9 mouse cellular contexts compared by ENCODE assay signal in genomic region chrX:7733571-7734156, GRCm38 (mm10). TPM values are rescaled to one million over a fixed set of nuclear protein-coding genes. Genes with fewer than 3 reads are reported as not detected.
DNase-seq lines count a peak whose midpoint lies in the region; ATAC-seq and TF ChIP-seq lines count a peak whose summit lies in the region.
"Had no signal": no experiment of that assay in that cellular context is flagged by ENCODE, and none has a peak within 500 bp of the region (broad histone marks: within the 10 kb centered on the region; RNA-seq: fewer than 3 reads in every experiment).

No protein-coding gene starts in this region.

- ATAC-seq in forebrain, embryonic 11.5 days (replicated peaks; ENCODE audit: low FRiP score): peak; percentile 24; the same call in 1 of the 2 replicates
- ATAC-seq in forebrain, embryonic 12.5 days (ENCODE audit: low FRiP score): no peak; the same call in 1 of the 2 replicates
- ATAC-seq in frontal cortex, adult (ENCODE audit: low TSS enrichment): 0 out of 2 replicates have a peak, but pooled peaks have one; percentile 50
- ATAC-seq in hematopoietic stem cell, adult 5-6 weeks (replicated peaks in 1 of 2; ENCODE audit: insufficient read depth in 1 of 2, low FRiP score in 2 of 2, low TSS enrichment in 1 of 2, low read depth in 1 of 2, poor library complexity in 2 of 2, severe bottlenecking in 2 of 2): peak; percentile 93 to 96
- ATAC-seq in megakaryocyte-erythroid progenitor cell, adult 5-6 weeks (replicated peaks; ENCODE audit: low FRiP score, low TSS enrichment, poor library complexity, severe bottlenecking): peak; percentile 95
- ATAC-seq in stomach, postnatal 0 days (ENCODE audit: low FRiP score, low TSS enrichment): peak; percentile 53; the same call in 1 of the 2 replicates
- ATAC-seq: Patski had no signal

- intact Hi-C loops in left cerebral cortex, postnatal 14 days (cut with DNase I): no loop called here

- H3K9ac ChIP-seq in forebrain, embryonic 11.5 days (ENCODE audit: low read length): no peak overlapping the region
- no peak overlapping the region for H3K9ac ChIP-seq in forebrain, embryonic 12.5 days
- no peak overlapping the region for H3K9ac ChIP-seq in stomach, postnatal 0 days (ENCODE audit: low read length)

- H3K27ac ChIP-seq in forebrain, embryonic 11.5 days (ENCODE audit: low read depth, low read length): no peak overlapping the region
- H3K27ac ChIP-seq in forebrain, embryonic 12.5 days: no peak overlapping the region
- no peak overlapping the region for H3K27ac ChIP-seq in stomach, postnatal 0 days (replicated peaks)

- H3K4me1 ChIP-seq in forebrain, embryonic 11.5 days (replicated peaks; ENCODE audit: control insufficient read depth, insufficient read depth, low read length): no peaks in the 10 kb centered on the region
- H3K4me1 ChIP-seq in forebrain, embryonic 12.5 days: peaks cover 8% of the 10 kb centered on the region
- H3K4me1 ChIP-seq in stomach, postnatal 0 days (replicated peaks; ENCODE audit: control insufficient read depth, insufficient read depth): no peaks in the 10 kb centered on the region

- no peaks in the 10 kb centered on the region for H3K36me3 ChIP-seq in forebrain, embryonic 11.5 days (ENCODE audit: control insufficient read depth, insufficient read depth, low read length)
- H3K36me3 ChIP-seq in forebrain, embryonic 12.5 days (replicated peaks): peaks cover 5% of the 10 kb centered on the region; the same call in 1 of the 2 replicates
- no peaks in the 10 kb centered on the region for H3K36me3 ChIP-seq in stomach, postnatal 0 days (ENCODE audit: control insufficient read depth, insufficient read depth, low read length)

- WGBS in forebrain, embryonic 11.5 days: 28% methylated on average over 26 of the region's 26 CpGs
- WGBS in forebrain, embryonic 12.5 days: 30% methylated on average over 25 of the region's 26 CpGs
- 34% methylated on average over 19 of the region's 26 CpGs for WGBS in stomach, postnatal 0 days

- H3K4me2 ChIP-seq in forebrain, embryonic 11.5 days (ENCODE audit: low read depth, low read length, severe bottlenecking): no peak overlapping the region
- H3K4me2 ChIP-seq in forebrain, embryonic 12.5 days: no peak overlapping the region
- H3K4me2 ChIP-seq in stomach, postnatal 0 days (replicated peaks; ENCODE audit: low read depth): no peak overlapping the region

- H3K27me3 ChIP-seq in forebrain, embryonic 11.5 days (ENCODE audit: control insufficient read depth, insufficient read depth, low read length): no peaks in the 10 kb centered on the region
- H3K27me3 ChIP-seq in forebrain, embryonic 12.5 days: no peaks in the 10 kb centered on the region
- no peaks in the 10 kb centered on the region for H3K27me3 ChIP-seq in stomach, postnatal 0 days (ENCODE audit: control insufficient read depth, insufficient read depth, low read length)
- H3K27me3 ChIP-seq: Patski had no signal

- H3K4me3 ChIP-seq in forebrain, embryonic 11.5 days (ENCODE audit: low read depth, low read length): no peak overlapping the region
- no peak overlapping the region for H3K4me3 ChIP-seq in forebrain, embryonic 12.5 days (replicated peaks)
- no peak overlapping the region for H3K4me3 ChIP-seq in stomach, postnatal 0 days (ENCODE audit: low read depth, low read length)

- DNase-seq in forebrain, embryonic 11.5 days (ENCODE audit: low spot score): peak; percentile 80
- DNase-seq in adrenal gland, postnatal 36 days: peak; percentile 74 to 82
- DNase-seq in left cerebral cortex, postnatal 14 days (ENCODE audit: low spot score in 2 of 2): peak; percentile 47 to 62
- DNase-seq in stomach, postnatal 0 days (ENCODE audit: low spot score): peak; percentile 79

- TF ChIP-seq CTCF in stomach, postnatal 0 days (IDR thresholded peaks at IDR 0.05; ENCODE audit: low read depth): peak; percentile 71

- H3K9me3 ChIP-seq in forebrain, embryonic 11.5 days (ENCODE audit: control insufficient read depth, low read length): no peaks in the 10 kb centered on the region
- no peaks in the 10 kb centered on the region for H3K9me3 ChIP-seq in forebrain, embryonic 12.5 days
- H3K9me3 ChIP-seq in stomach, postnatal 0 days (ENCODE audit: control insufficient read depth, low read length): no peaks in the 10 kb centered on the region

- no peak for TF ChIP-seq EP300 in stomach, postnatal 0 days (optimal IDR thresholded peaks at IDR 0.05)

RNA-seq across cellular contexts. Expression of gene Praf2, which starts 5.4 kb away (rescaled TPM):
- 88.7 and 94.0 TPM in 2 replicates for polyA plus RNA-seq in forebrain, embryonic 11.5 days (2014; fragmentation: Nextera tagmentation; extraction: Ambion mirVana)
- polyA plus RNA-seq in forebrain, embryonic 12.5 days (2016; fragmentation: Nextera tagmentation; extraction: Ambion mirVana): 79.5 and 84.7 TPM in 2 replicates
- 10 to 100 TPM; 11.5 to 16.3 TPM for total RNA-seq in adrenal gland, postnatal 36 days (2021)
- 7.0 and 7.1 TPM in 2 replicates for total RNA-seq in hematopoietic stem cell, adult 5-6 weeks (2017)
- total RNA-seq in left cerebral cortex, postnatal 14 days (2021): 100 to 1,000 TPM; 102 to 110 TPM
- 4.9 and 8.1 TPM in 2 replicates for total RNA-seq in megakaryocyte-erythroid progenitor cell, adult 5-6 weeks (2014; fragmentation: Nextera tagmentation)
- total RNA-seq in megakaryocyte-erythroid progenitor cell, adult 5-6 weeks (2017): 1.4 and 6.6 TPM in 2 replicates
- 23.8 and 26.0 TPM in 2 replicates for polyA plus RNA-seq in stomach, postnatal 0 days (2015; fragmentation: Nextera tagmentation; extraction: Ambion mirVana)

RNA-seq across cellular contexts. Expression of gene Gm45208, which starts 11.6 kb away (rescaled TPM):
- 0.55 TPM in 1 of 2 replicates, not detected in the other for polyA plus RNA-seq in forebrain, embryonic 11.5 days (2014; fragmentation: Nextera tagmentation; extraction: Ambion mirVana)
- polyA plus RNA-seq in forebrain, embryonic 12.5 days (2016; fragmentation: Nextera tagmentation; extraction: Ambion mirVana): 0.66 TPM in 1 of 2 replicates, not detected in the other
- total RNA-seq in adrenal gland, postnatal 36 days (2021): under 1 TPM in 1 of 2 experiments, not detected in 1; 0.43 TPM
- total RNA-seq in hematopoietic stem cell, adult 5-6 weeks (2017): not detected in 2 replicates
- total RNA-seq in left cerebral cortex, postnatal 14 days (2021): not detected
- not detected in 2 replicates for total RNA-seq in megakaryocyte-erythroid progenitor cell, adult 5-6 weeks (2014; fragmentation: Nextera tagmentation)
- not detected in 2 replicates for total RNA-seq in megakaryocyte-erythroid progenitor cell, adult 5-6 weeks (2017)
- polyA plus RNA-seq in stomach, postnatal 0 days (2015; fragmentation: Nextera tagmentation; extraction: Ambion mirVana): not detected in 2 replicates
- polyA plus RNA-seq: Patski had no signal

RNA-seq across cellular contexts. Expression of gene Ccdc120, which starts 17.0 kb away (rescaled TPM):
- polyA plus RNA-seq in forebrain, embryonic 11.5 days (2014; fragmentation: Nextera tagmentation; extraction: Ambion mirVana): 22.8 and 27.8 TPM in 2 replicates
- polyA plus RNA-seq in forebrain, embryonic 12.5 days (2016; fragmentation: Nextera tagmentation; extraction: Ambion mirVana): 29.6 and 31.1 TPM in 2 replicates
- 1 to 10 TPM; 2.2 to 4.0 TPM for total RNA-seq in adrenal gland, postnatal 36 days (2021)
- 1.8 and 2.1 TPM in 2 replicates for total RNA-seq in hematopoietic stem cell, adult 5-6 weeks (2017)
- 10 to 100 TPM; 23.1 to 23.8 TPM for total RNA-seq in left cerebral cortex, postnatal 14 days (2021)
- total RNA-seq in megakaryocyte-erythroid progenitor cell, adult 5-6 weeks (2014; fragmentation: Nextera tagmentation): 0.74 and 2.3 TPM in 2 replicates
- total RNA-seq in megakaryocyte-erythroid progenitor cell, adult 5-6 weeks (2017): 1.4 and 2.2 TPM in 2 replicates
- 21.5 and 23.0 TPM in 2 replicates for polyA plus RNA-seq in stomach, postnatal 0 days (2015; fragmentation: Nextera tagmentation; extraction: Ambion mirVana)

RNA-seq across cellular contexts. Expression of gene Wdr45, which starts 19.5 kb away (rescaled TPM):
- 14.2 and 17.2 TPM in 2 replicates for polyA plus RNA-seq in forebrain, embryonic 11.5 days (2014; fragmentation: Nextera tagmentation; extraction: Ambion mirVana)
- polyA plus RNA-seq in forebrain, embryonic 12.5 days (2016; fragmentation: Nextera tagmentation; extraction: Ambion mirVana): 21.1 and 21.2 TPM in 2 replicates
- total RNA-seq in adrenal gland, postnatal 36 days (2021): 10 to 100 TPM; 48.7 to 67.5 TPM
- total RNA-seq in hematopoietic stem cell, adult 5-6 weeks (2017): 31.2 and 46.8 TPM in 2 replicates
- 10 to 100 TPM; 44.9 to 53.6 TPM for total RNA-seq in left cerebral cortex, postnatal 14 days (2021)
- 20.5 and 36.9 TPM in 2 replicates for total RNA-seq in megakaryocyte-erythroid progenitor cell, adult 5-6 weeks (2014; fragmentation: Nextera tagmentation)
- total RNA-seq in megakaryocyte-erythroid progenitor cell, adult 5-6 weeks (2017): 20.2 and 23.8 TPM in 2 replicates
- polyA plus RNA-seq in stomach, postnatal 0 days (2015; fragmentation: Nextera tagmentation; extraction: Ambion mirVana): 30.3 and 33.6 TPM in 2 replicates

RNA-seq across cellular contexts. Expression of gene Tfe3, which starts 28.7 kb away (rescaled TPM):
- polyA plus RNA-seq in forebrain, embryonic 11.5 days (2014; fragmentation: Nextera tagmentation; extraction: Ambion mirVana): 23.6 and 24.8 TPM in 2 replicates
- polyA plus RNA-seq in forebrain, embryonic 12.5 days (2016; fragmentation: Nextera tagmentation; extraction: Ambion mirVana): 27.9 and 30.3 TPM in 2 replicates
- 10 to 100 TPM; 44.5 to 48.7 TPM for total RNA-seq in adrenal gland, postnatal 36 days (2021)
- 9.6 and 12.4 TPM in 2 replicates for total RNA-seq in hematopoietic stem cell, adult 5-6 weeks (2017)
- total RNA-seq in left cerebral cortex, postnatal 14 days (2021): 10 to 100 TPM; 35.9 to 37.3 TPM
- 33.5 and 36.5 TPM in 2 replicates for total RNA-seq in megakaryocyte-erythroid progenitor cell, adult 5-6 weeks (2014; fragmentation: Nextera tagmentation)
- total RNA-seq in megakaryocyte-erythroid progenitor cell, adult 5-6 weeks (2017): 10.4 and 15.0 TPM in 2 replicates
- polyA plus RNA-seq in stomach, postnatal 0 days (2015; fragmentation: Nextera tagmentation; extraction: Ambion mirVana): 17.3 and 18.2 TPM in 2 replicates

Comparison
In these comparisons a context has a peak if more than half of its experiments do, and no peak if none do; other contexts are left out.
1. RNA of gene Praf2, which starts 5.4 kb away (total RNA-seq): 102 to 110 TPM in left cerebral cortex, postnatal 14 days; 11.5 to 16.3 TPM in adrenal gland, postnatal 36 days, 1.4 to 8.1 TPM in megakaryocyte-erythroid progenitor cell, adult 5-6 weeks and 7.0 to 7.1 TPM in hematopoietic stem cell, adult 5-6 weeks; every median in the first group is over 4 times any median in the second.
2. Peak in every context shown above with its lines, with median percentiles within 50 percentile points of each other: DNase-seq.